Mouse (Mus musculus) midbrain, postnatal 0 days (tissue): ENCODE data around the gene Mrps36. TPM values are rescaled to one million over a fixed set of nuclear protein-coding genes. Genes with fewer than 3 reads are reported as not detected.
"Not testable (repeated sequence)": the region's sequence is repeated elsewhere in the genome, so short reads cannot be mapped to it uniquely, and the experiment has no call there.

Experiments
- ATAC-seq: fragments of 200-750 bp; cut with Nextera tagmentation; 2 replicates; pipeline ENCODE4 v1.8.0; 2017; ENCODE audit warnings: moderate number of reproducible peaks, mild to moderate bottlenecking, moderate TSS enrichment, moderate library complexity; ENCODE audit not compliant: low FRiP score
- DNase-seq: peaks from one replicate; pipeline ENCODE4 v3.0.0-alpha.2; 2015; ENCODE audit warnings: low spot score
- H3K27ac ChIP-seq: fragments of 300-500 bp; sonication (generic); 2 replicates; pipeline ENCODE4 v1.5.1; 2014; ENCODE audit warnings: low read depth, mild to moderate bottlenecking, low read length, mixed read lengths
- H3K27me3 ChIP-seq: fragments of 300-500 bp; sonication (generic); 2 replicates; pipeline ENCODE4 v1.6.1; 2014; ENCODE audit warnings: low read length, control low read depth, mixed read lengths; ENCODE audit not compliant: insufficient read depth
- H3K36me3 ChIP-seq: fragments of 300-500 bp; sonication (generic); 2 replicates; pipeline ENCODE4 v1.6.1; 2014; ENCODE audit warnings: low read length, control low read depth, mixed read lengths; ENCODE audit not compliant: insufficient read depth
- H3K4me1 ChIP-seq: fragments of 300-500 bp; sonication (generic); 2 replicates; pipeline ENCODE4 v1.6.1; 2014; ENCODE audit warnings: mild to moderate bottlenecking, control low read depth, antibody characterized with exemption, low read length, mixed read lengths; ENCODE audit not compliant: insufficient read depth
- H3K4me2 ChIP-seq: fragments of 300-500 bp; sonication (generic); 2 replicates; pipeline ENCODE4 v1.6.1; 2014; ENCODE audit warnings: low read depth, mild to moderate bottlenecking, low read length, mixed read lengths; ENCODE audit not compliant: poor library complexity, severe bottlenecking
- H3K4me3 ChIP-seq: fragments of 300-500 bp; sonication (generic); 2 replicates; pipeline ENCODE4 v1.5.1; 2014; ENCODE audit warnings: low read depth, mild to moderate bottlenecking, low read length, moderate library complexity
- H3K9ac ChIP-seq: fragments of 300-500 bp; sonication (generic); replicated peaks from 2 replicates; pipeline ENCODE4 v1.6.1; 2014; ENCODE audit warnings: mild to moderate bottlenecking, low read length, moderate library complexity, mixed read lengths; ENCODE audit not compliant: poor library complexity, severe bottlenecking
- H3K9me3 ChIP-seq: fragments of 300-500 bp; sonication (generic); 2 replicates; pipeline ENCODE4 v1.6.1; 2016; ENCODE audit warnings: low read length, control low read depth
- CTCF ChIP-seq: IDR thresholded peaks from 2 replicates; pipeline ENCODE4 v1.5.1; 2016; ENCODE audit warnings: antibody characterized with exemption, mild to moderate bottlenecking
- WGBS: fragments of 180-500 bp; shearing (Covaris S2); extraction: QIAGEN DNeasy Blood & Tissue Kit; methylation state at CpG from one replicate; pipeline ENCODE4 v1.1.7; 2014; 5-methylcytosine and 5-hydroxymethylcytosine counted together
- polyA plus RNA-seq: library from polyadenylated mRNA; unstranded; fragments of >200 nt; fragmentation: Nextera tagmentation; extraction: Ambion mirVana; gene quantifications from 2 replicates; pipeline ENCODE4 v1.2.1, GENCODE M21; 2015
- total RNA-seq: library from RNA; depleted of rRNA; stranded (reverse); fragments of >200 nt; gene quantifications from 2 replicates; pipeline ENCODE4 v1.2.3, GENCODE M21; 2014; rRNA removed

Mrps36 gene
- total RNA-seq, result 25.9 and 44.2 TPM in 2 replicates
- 163 and 165 TPM in 2 replicates for polyA plus RNA-seq

DNA sequence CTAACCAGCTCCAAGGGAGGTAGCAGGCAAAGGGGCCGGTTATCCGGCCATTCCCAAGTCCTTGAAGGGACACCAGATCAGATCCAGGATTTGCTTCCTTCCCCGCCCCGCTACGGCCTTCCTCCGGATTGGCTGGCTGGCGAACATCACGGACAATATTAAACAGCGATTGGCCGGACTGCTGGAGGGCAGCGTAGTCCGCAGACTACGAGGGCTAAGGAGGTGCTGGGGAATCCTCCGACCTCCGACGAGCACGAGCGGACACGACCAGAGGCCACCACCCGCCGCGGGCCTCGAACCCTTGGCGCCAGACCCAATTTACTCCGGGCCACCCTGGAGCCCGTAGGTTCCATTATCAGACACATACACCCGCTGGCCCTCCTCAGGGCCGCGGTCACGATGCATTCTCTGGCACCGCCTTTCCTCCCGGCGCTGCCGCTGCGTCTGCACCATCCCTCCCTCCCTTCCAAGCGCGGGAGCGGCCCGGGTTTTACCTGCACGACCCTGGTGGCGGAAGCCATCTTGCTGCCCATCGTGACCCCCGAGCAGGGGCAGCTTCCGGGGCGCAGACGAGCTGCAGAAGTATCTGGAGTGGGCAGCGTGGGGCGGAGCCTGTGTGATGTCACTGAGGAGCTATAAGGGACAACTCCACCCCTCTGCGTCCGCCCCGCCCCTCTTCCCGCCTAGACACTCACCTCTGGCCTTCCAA lies at the start of gene Mrps36:
TSS of gene Mrps36 (minus strand) at position 624 of the 709 bp plus-strand sequence.
- DNase-seq (peak; percentile 95), ATAC-seq (peak; percentile 97)
- no peaks in the 10 kb centered on the region for H3K9me3 ChIP-seq
- H3K9ac ChIP-seq, result peak within 1 kb of the TSS; percentile 77
- no peaks in the 10 kb centered on the region for H3K27me3 ChIP-seq
- H3K4me3 ChIP-seq, result peak within 1 kb of the TSS; percentile 62
- under 1% methylated on average over 52 of the region's 52 CpGs for WGBS
- TF ChIP-seq CTCF, result peak; percentile 20; the same call in 1 of the 2 replicates
- H3K36me3 ChIP-seq, result no peaks in the 10 kb centered on the region
- peak within 1 kb of the TSS; percentile 59 for H3K4me2 ChIP-seq
- H3K4me1 ChIP-seq, result peaks cover 4% of the 10 kb centered on the region; the same call in 1 of the 2 replicates
- peak within 1 kb of the TSS; percentile 94 for H3K27ac ChIP-seq

GRCm38 (mm10) chr13:100789083-100789482 lies 44.6 kb upstream of the Mrps36 start:
- no peak overlapping the region for H3K4me3 ChIP-seq
- no peak overlapping the region for H3K9ac ChIP-seq
- TF ChIP-seq CTCF, result no peak
- no peak overlapping the region for H3K27ac ChIP-seq
- ATAC-seq, result no peak
- no peak overlapping the region for H3K4me2 ChIP-seq
- H3K36me3 ChIP-seq, result no peaks in the 10 kb centered on the region
- H3K9me3 ChIP-seq, result no peaks in the 10 kb centered on the region
- DNase-seq, result no peak
- no peaks in the 10 kb centered on the region for H3K27me3 ChIP-seq
- no peaks in the 10 kb centered on the region for H3K4me1 ChIP-seq
- WGBS, result 85% methylated on average over 3 of the region's 3 CpGs

GRCm38 (mm10) chr13:100788057-100788456 lies 43.6 kb upstream of the Mrps36 start:
- H3K27me3 ChIP-seq, ATAC-seq, H3K4me3 ChIP-seq, H3K9me3 ChIP-seq, H3K4me1 ChIP-seq, H3K27ac ChIP-seq, H3K36me3 ChIP-seq, H3K4me2 ChIP-seq, DNase-seq, H3K9ac ChIP-seq: not testable (repeated sequence)
- 97% methylated on average over 11 of the region's 14 CpGs for WGBS

DNA sequence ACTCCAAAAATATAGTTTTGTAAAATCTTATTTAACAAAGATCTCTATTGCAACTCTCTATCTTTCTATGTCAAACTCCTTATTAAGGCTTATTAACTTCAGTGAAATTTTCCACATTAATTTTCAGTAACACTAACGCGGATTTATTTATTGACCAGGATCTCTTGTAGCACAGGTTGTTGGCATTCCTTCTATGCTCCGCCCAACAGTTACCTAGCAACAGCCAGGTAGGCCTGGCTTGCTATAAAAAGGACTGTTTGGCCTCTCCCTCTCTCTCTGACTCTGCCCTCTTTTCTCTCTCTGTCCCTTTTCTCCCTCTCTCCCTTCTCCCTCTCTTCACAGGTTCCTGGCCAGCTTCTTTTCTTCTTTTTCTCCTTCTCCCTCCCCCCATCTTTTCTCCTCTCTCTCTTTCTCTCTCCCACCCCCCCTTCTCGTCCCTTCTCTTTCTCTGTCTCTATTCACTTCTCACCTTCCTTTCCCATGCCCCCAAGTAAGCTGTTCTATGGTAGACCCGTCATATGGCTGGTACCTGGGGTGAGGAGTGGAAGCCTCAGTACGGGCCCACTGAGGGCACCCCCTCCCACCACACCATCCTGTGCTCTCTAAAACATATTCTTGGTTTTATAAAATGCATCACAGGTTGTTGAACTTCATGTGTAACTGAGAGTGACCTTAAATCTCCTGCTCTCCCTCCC lies 43.0 kb upstream of the Mrps36 start:
- WGBS, result 79% methylated on average over 6 of the region's 6 CpGs
- no peaks in the 10 kb centered on the region for H3K36me3 ChIP-seq
- no peak for DNase-seq
- TF ChIP-seq CTCF, result no peak
- H3K4me3 ChIP-seq, result no peak overlapping the region
- no peak for ATAC-seq
- no peaks in the 10 kb centered on the region for H3K4me1 ChIP-seq
- no peaks in the 10 kb centered on the region for H3K27me3 ChIP-seq
- no peak overlapping the region for H3K4me2 ChIP-seq
- no peak overlapping the region for H3K9ac ChIP-seq
- no peaks in the 10 kb centered on the region for H3K9me3 ChIP-seq
- no peak overlapping the region for H3K27ac ChIP-seq

DNA sequence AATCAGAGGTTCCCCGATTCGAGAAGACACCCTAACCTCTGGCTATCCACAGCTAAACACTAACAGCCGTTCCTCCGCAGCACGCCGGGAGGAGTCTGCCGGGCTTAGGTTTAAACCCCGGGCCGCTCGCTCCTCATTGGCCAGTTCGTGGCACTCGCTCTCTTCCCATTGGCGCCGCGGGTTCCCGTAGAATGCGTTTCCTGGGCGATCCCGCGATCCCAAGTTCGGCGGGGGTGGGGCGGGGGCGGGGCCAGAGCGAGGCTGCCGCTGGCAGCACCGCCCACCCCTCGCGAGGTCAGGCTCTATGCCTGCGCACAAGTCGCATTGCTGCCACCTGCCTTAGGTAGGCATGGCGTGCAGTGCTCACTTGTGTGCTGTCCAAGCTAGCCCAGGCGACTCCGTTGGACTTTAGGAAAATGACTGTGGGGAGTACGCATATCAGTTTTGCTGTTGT lies 42.0 kb upstream of the Mrps36 start, which contains the start of gene Ccnb1:
TSS of gene Ccnb1 (minus strand) at position 157 of the 454 bp plus-strand sequence.
- no peak within 1 kb of the TSS for H3K27ac ChIP-seq
- under 1% methylated on average over 35 of the region's 35 CpGs for WGBS
- peak within 1 kb of the TSS; percentile 99 for H3K4me2 ChIP-seq
- peak within 1 kb of the TSS; percentile 53 for H3K4me3 ChIP-seq
- H3K9me3 ChIP-seq, result no peaks in the 10 kb centered on the region
- no peaks in the 10 kb centered on the region for H3K27me3 ChIP-seq
- DNase-seq (peak; percentile 96), ATAC-seq (peak; percentile 99)
- no peaks in the 10 kb centered on the region for H3K36me3 ChIP-seq
- H3K9ac ChIP-seq, result peak within 1 kb of the TSS; percentile 51
- H3K4me1 ChIP-seq, result no peaks in the 10 kb centered on the region
- TF ChIP-seq CTCF, result peak; percentile 63
